Mouse (Mus musculus): ENCODE data around the gene Nup62.
"Not testable (repeated sequence)": the region's sequence is repeated elsewhere in the genome, so short reads cannot be mapped to it uniquely, and the experiment has no call there.

The Nup62 gene

GRCm38 (mm10) chr7:44864595-44865542, 49.0 kb downstream of the Nup62 start:
- no peak for DNase-seq (ENCODE audit: low spot score)

- peak; percentile 80 for DNase-seq (ENCODE audit: low spot score)
These were observed 50.6 kb downstream of the Nup62 start for GRCm38 (mm10) chr7:44866276-44867009.

- DNase-seq (ENCODE audit: low spot score), result no peak
These were observed 51.3 kb downstream of the Nup62 start for GRCm38 (mm10) chr7:44867010-44867702.

- DNase-seq (ENCODE audit: low spot score), result no peak
These were observed 51.9 kb downstream of the Nup62 start for GRCm38 (mm10) chr7:44867802-44868201.

- DNase-seq (ENCODE audit: low spot score), result no peak
These were observed 52.6 kb downstream of the Nup62 start for GRCm38 (mm10) chr7:44868465-44868864.

- DNase-seq (ENCODE audit: low spot score), result peak; percentile 76
These were observed 53.2 kb downstream of the Nup62 start for GRCm38 (mm10) chr7:44868919-44869696.

- DNase-seq (ENCODE audit: low spot score), result peak; percentile 94
These were observed 54.0 kb downstream of the Nup62 start, which contains the start of gene Ptov1 for GRCm38 (mm10) chr7:44869697-44870528. Ptov1 (minus strand) TSS chr7:44869788.

- no peak for DNase-seq (ENCODE audit: low spot score)
These were observed 54.7 kb downstream of the Nup62 start for GRCm38 (mm10) chr7:44870614-44871013.

GRCm38 (mm10) chr7:44871181-44871580, 55.3 kb downstream of the Nup62 start:
- DNase-seq (ENCODE audit: low spot score), result no peak

- not testable (repeated sequence) for DNase-seq (ENCODE audit: low spot score)
These were observed 55.9 kb downstream of the Nup62 start for GRCm38 (mm10) chr7:44871774-44872173.

GRCm38 (mm10) chr7:44877833-44878232, 61.9 kb downstream of the Nup62 start:
- DNase-seq (ENCODE audit: low spot score), result no peak

All from ovary, adult 18-20 months (tissue).